Mouse (Mus musculus) limb, embryonic 10.5 days (tissue): Measurements from ENCODE around the gene Olfr456. TPM values are rescaled to one million over a fixed set of nuclear protein-coding genes. Genes with fewer than 3 reads are reported as not detected.

Experiments
- polyA plus RNA-seq: library from polyadenylated mRNA; unstranded; fragments of >200 nt; fragmentation: Nextera tagmentation; extraction: Ambion mirVana; gene quantifications from 2 replicates; pipeline ENCODE4 v1.2.1, GENCODE M21; 2016

The Olfr456 gene
- polyA plus RNA-seq, 1 experiment from 2014 or later: not detected

Other genes with a start within 250 kb of the Olfr456 start
- gene Gstk1, start 241.3 kb downstream of the Olfr456 start, polyA plus RNA-seq: 12.3 and 19.5 TPM in 2 replicates
- 0.25 and 1.2 TPM in 2 replicates for gene Tmem139, start 225.2 kb downstream of the Olfr456 start, polyA plus RNA-seq
- gene Casp2, start 222.2 kb downstream of the Olfr456 start, polyA plus RNA-seq: 77.0 and 91.8 TPM in 2 replicates
- 0.59 and 0.64 TPM in 2 replicates for gene Clcn1, start 200.5 kb downstream of the Olfr456 start, polyA plus RNA-seq
- 0.44 and 0.65 TPM in 2 replicates for gene Fam131b, start 162.6 kb downstream of the Olfr456 start, polyA plus RNA-seq
- gene Zyx, start 137.6 kb downstream of the Olfr456 start, polyA plus RNA-seq: 115 and 126 TPM in 2 replicates
- 7.2 and 7.7 TPM in 2 replicates for gene Epha1, start 113.9 kb downstream of the Olfr456 start, polyA plus RNA-seq
- not detected in 2 replicates for gene Tas2r143, start 87.0 kb downstream of the Olfr456 start, polyA plus RNA-seq
- gene Tas2r135, start 81.8 kb downstream of the Olfr456 start, polyA plus RNA-seq: not detected in 2 replicates
- gene Tas2r126, start 52.7 kb downstream of the Olfr456 start, polyA plus RNA-seq: not detected in 2 replicates
- not detected in 2 replicates for gene Olfr458, start 22.0 kb downstream of the Olfr456 start, polyA plus RNA-seq
- gene Olfr457, start 10.9 kb downstream of the Olfr456 start, polyA plus RNA-seq: 0.04 TPM in 1 of 2 replicates, not detected in the other
- gene Olfr455, start 60.4 kb upstream of the Olfr456 start, polyA plus RNA-seq: not detected in 2 replicates
- gene Tcaf3, start 110.5 kb upstream of the Olfr456 start, polyA plus RNA-seq: not detected in 2 replicates
- 3.9 and 5.3 TPM in 2 replicates for gene Tcaf2, start 158.0 kb upstream of the Olfr456 start, polyA plus RNA-seq
- gene Tcaf1, start 222.9 kb upstream of the Olfr456 start, polyA plus RNA-seq: 61.5 and 88.8 TPM in 2 replicates